Mouse (Mus musculus) heart, postnatal 4 days (tissue): ENCODE results near the gene Herc3. TPM values are rescaled to one million over a fixed set of nuclear protein-coding genes. Genes with fewer than 3 reads are reported as not detected.

Experiments used
- total RNA-seq, 2 experiments: library from RNA; stranded (reverse); gene quantifications; 2 replicates each; pipeline ENCODE4 v1.2.3; 2021

The Herc3 gene
- total RNA-seq, 2 experiments from 2014 or later, result 116 to 127 TPM

Other genes starting within 250 kb of the Herc3 start
- 10 to 100 TPM; 42.0 to 51.8 TPM for gene Abcg2, start 246.9 kb upstream of the Herc3 start, total RNA-seq
- gene Nap1l5, start 75.6 kb downstream of the Herc3 start, total RNA-seq, result 1 to 10 TPM; 1.3 to 1.9 TPM
- 10 to 100 TPM in 1 of 2 experiments, 1 to 10 TPM in 1; 8.6 to 12.1 TPM for gene Fam13a, start 193.1 kb downstream of the Herc3 start, total RNA-seq